Mouse (Mus musculus): Measurements from ENCODE around the gene Kdm7a.

The Kdm7a gene

DNA sequence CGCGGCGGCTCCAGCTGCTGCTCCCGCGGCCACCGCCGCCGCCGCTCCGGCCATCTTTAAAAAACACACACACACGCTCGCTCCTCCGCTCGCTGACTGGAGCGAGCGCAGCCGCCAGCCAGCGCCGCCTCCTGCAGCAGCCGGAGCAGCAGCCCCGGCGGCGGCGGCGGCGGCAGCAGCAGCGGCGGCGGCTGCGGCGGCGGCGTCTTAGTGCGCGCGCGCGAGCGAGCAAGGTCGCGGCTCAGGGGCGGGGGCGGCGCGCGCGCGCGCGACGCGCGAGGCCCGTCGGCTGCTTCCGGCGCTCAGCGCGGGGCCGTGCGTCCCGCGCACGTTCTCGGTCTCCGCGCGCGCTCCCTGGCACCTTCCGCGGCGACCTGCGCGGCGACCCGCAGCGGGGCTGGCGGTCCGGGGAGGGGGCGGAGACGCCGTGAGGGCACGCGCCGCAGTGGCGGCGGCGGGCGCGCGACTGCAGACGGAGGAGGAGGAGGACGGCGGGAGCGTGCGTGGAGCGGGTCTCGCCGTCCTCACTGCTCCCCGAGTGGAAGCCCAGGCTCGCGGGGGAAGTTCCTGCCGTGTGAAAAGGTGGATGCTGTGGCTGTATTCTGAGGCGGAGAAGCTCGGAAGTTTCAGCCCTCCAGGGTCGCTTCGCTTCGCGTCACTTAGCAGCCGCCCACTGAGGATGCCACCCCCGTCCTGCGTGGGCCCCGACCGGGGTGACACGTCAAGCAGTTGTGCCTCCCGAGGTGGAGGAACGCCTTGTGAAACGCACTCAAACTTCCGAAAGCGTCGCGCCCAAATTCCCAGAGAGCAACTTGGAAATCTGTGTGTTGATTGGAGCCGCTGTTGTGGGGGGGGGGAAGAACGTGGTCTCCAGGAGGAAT lies at the start of gene Kdm7a:
Gene Kdm7a, minus strand, starts transcription at position 209 of the 881 bp plus-strand sequence.
- DNase-seq: peak; percentile 83 to 91

DNA sequence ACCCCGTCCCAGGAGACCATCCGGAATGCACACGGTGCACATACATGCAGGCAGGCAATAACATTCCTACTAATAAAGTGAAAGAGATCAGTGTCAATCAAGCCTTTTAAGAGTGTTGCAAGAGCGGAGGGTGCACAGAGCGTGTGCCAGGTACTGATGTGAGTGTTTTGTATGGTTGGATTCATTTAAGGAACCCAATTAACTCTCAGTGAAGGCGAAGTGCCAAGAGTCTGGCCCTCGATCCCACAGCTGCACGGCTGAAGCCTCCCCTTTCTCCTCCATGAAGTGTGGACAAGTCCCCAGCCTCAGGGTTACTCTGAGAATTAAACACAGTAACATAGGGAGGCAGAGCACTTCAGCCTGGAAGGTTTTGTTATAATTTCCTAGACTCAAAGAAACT lies 48.7 kb upstream of the Kdm7a start:
- no peak for DNase-seq

DNA sequence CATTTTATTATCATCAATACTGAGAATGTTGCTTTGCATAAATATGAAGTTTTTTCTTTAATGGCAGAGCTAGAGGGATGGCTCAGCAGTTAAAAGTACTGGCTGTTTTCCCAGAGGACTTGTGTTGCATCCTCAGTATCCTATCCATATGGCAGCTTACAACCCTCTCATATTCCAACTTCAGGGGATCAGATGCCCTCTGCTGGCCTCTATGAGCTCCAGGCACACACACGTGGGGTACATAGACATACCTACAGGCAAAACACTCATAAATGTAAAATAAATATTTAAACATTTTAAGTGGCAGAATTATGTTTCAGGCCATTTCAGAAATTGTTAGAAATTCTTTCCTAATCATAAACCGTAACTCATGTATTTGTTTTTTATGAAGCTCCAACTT lies 43.5 kb upstream of the Kdm7a start:
- no peak for DNase-seq

DNA sequence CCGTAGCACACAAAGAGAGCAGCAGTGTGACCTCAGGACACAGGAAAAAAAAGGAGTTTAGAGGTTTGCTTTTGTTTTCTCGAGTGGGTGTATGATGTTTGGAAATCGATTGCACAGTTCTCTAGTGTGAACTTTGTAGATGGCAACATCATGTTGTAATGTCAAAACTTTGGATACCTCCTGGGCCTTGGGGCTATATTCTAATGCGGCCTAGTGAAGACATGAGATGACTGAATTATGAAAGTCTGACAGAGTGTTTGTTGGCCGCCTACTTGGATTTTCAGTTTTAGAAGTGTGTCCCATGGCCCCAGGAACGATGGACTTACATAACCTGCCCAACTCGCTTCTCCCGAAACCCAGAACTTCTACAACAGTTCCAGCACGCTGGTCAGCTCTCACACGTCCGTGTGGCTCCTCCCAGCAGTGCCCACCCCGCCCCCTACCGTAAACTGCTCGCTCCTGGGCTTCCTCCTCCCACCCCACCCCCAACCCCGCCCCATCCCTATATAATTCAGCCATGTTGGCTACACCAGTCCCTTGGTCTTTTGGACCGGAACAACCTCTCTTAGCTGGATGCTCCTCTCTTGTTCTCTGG lies 42.7 kb upstream of the Kdm7a start:
- DNase-seq: no peak

DNA sequence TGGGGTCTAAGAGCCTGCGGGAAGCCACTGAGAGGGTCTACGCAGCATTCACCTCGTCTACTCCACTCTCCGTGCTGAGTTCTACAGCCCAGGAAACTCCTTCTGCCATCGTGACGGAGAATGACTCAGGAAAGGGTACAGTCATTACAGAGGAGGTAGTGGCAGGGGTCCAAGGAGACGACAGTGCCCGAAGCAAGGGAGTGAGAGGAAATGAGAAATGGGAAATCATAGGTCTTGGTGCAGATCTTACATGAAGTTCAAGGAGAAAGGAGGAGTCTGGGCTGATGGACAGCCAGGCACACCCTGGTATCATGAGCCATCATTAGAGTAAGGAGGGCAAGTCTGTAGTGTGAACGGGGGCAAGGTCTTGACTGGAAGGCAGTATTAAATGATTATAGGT lies 37.5 kb upstream of the Kdm7a start:
- no peak for DNase-seq

DNA sequence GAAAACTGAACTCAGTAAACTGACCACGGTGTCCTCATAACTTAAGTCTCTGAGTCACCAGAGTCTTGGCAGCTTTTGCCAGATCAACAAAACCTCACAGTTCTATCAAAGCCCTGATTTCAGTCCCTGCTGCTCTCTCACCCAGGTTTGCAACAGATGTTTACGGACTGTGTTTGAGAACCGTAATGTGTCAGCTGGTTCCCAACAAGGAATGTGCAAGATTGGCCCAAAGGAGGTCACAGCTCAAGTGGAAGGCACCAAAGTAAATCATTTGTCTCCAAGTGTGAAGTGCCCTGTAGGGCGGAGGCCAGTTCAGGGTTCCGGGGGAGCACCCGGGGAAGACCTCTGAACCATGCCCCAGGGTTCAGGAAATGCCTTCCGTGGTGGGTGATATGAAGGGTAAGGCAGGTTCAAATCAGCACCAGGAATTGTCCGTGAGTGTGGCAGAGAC lies 36.9 kb upstream of the Kdm7a start:
- DNase-seq: no peak

DNA sequence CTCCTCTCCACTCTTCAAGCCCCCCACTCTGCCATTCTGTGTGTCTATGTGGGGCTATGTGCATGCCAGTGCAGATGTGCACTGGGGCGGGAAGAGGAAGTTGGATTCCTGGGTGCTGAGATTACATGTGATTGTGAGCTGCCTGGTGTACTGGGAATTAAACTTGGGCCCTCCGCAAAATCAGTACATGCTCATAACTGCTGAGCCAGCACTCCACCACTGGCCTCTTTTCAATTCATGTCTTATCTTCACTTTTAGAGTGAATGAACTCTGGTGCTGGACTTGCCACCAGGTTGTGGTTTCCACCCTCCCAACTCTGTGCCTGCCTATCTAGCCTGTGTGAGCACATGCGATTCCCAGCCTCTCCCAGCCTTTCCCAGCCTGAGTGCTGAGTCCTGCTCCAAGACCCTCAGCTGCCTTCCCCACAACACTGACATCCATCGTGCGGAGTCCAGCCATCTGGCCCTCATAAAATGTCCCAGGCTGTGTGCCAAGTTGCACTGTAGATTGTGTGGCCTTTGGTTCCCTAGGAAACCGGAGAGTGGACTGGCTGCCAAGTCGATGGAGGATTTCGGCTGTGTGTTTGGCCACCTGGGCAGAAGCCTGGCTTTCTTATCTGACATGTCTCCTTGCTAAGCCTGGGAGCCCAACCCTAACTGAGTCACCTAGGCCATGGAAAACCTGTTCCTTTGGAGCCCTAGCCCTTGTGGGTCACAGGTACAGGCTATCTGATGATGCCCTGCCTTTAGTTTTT lies 36.3 kb upstream of the Kdm7a start:
- peak; percentile 83 to 87 for DNase-seq

DNA sequence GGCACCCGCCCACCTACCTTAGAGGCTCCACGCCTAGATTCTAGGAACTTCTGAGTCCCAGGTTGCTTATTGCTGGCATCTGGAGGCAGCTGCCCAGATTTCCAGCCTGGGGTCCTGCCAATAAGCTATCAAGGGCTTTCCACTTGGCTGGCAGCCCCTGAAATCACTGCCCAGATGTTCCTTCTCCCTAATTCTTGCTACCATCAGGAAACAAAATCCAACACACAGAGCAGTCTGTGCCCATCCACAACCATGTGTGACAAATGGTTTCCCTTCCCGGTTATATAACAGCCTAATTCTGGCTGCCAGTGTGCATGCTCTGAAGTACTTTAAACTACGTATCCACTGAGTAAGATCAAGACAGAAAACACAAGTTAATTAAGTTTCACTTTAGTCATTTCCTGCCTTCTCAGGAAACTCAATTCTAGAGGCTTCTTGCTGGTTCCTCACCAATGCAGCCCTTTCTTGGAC lies 34.9 kb upstream of the Kdm7a start:
- no peak for DNase-seq

DNA sequence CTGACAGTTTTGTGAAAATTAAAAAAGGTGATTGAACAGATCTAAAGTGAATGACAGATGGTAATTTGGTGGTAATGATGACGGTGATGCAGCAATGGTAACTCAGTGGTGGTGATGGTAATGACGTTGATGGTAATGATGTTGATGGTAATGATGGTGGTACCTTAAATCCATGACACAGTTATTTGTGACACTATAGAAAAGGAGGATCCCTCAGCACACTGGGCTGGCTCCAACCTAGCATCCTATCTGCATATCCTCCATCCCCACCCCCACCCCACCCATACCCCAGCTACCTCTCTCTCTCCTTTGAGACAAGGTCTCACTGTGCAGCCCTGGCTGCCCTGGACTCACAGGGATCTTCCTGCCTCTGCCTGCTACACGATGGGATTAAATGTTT lies 34.4 kb upstream of the Kdm7a start:
- DNase-seq: no peak

DNA sequence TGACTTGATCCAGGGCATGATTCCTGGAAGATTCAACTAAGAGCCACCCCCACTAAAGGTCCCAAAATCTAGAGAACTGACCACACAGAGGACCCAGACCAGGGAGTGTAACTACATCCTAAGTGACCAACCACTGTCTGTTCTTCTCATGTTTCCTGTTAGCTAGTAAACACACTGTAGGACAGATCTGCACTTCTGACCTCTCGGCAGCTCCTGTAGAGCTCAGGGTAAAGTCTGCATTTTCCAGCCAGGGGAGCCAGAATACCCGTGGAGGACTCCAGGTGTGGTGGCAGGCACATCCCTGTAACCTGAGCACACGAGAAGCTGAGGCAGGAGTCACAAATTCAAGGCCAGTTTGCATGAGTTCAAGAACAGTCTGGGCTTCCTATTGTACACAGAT lies 31.3 kb upstream of the Kdm7a start:
- no peak for DNase-seq

DNA sequence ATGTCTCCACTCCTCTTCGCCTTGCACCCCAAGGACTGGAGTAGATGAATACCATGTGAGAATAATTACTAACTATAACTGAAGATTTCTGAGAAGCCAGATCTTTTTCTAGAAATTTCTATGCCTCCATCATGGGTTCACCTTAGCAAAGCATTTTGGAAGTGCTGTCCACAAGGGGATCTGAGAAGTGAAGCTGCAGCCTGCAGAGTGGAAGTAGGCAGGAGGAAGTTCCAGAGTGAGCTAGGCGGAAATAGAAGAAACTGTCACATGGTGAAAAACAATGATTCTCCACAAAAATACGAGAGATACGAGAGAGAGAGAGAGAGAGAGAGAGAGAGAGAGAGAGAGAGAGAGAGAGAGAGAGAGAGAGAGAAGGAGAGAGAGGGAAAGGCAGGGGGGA lies 26.0 kb upstream of the Kdm7a start:
- no peak for DNase-seq

DNA sequence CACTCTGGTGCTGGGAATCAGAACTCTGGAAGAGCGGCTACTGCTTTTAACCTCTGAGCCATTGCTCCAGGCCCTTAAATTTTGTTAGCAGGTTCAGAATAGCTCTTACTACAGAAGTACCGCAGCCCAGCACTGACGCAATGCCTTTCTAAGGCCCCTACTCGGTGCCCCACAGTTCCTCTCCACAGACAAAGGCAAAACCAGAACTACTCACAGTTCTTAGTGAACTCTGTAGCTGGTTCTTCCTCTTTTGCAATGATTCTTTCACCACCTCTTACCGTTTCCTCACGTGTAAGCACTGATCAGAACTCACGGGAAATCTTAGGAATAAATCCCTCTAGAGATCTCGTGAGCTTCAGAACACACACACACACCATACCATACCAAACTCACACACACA lies 24.1 kb upstream of the Kdm7a start:
- DNase-seq: no peak

DNA sequence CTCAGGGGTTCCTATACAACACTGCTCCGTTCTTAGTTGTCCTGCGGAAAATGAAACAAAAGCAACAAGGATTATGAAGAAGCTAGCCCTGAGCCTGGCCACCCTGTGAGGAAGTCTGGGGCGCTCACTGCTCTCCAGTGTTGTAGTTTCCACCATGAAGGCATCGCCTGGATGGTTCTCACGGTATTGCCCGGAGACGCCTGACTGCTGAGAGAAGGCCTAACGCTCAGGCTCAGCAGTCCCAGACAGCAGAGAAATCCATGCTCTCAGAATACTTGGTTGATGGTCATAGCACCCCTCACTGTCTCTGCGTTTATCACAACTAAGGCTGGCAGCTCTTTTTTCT lies 20.0 kb upstream of the Kdm7a start:
- no peak for DNase-seq

DNA sequence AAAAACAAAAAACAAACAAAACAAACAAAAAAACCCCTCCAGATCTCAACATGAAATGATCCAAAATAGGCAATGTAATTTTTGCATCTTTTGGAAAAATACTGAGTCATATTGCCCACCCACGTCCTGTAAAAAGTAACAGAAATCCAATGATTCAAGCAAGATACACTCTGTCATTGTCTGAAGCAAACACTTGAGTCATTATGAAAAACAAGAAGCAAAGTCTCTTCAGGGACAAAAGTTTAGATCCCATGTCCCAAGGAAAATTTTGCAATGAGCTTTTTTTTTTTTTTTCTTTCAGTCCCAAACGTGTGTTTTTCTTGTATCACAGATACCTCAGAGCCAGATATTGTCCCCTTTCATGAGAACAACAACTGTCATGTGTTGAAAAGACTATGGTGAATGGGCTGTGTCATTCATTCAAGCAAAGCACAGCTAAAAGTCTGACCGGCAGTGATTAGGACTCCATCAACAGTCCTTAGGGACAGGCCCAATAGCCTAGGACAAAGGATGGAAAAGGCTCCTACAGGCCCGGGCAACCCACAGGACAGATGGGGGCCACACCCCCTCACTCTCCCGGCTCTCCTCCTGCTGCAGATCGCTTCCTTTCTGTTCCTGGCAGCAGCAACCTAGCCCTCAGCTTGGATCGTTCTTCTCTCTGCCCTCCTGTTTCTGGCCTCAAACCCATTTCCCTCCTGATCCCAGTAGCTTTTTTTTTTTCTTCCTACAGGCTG lies 19.5 kb upstream of the Kdm7a start:
- peak; percentile 15 to 26 for DNase-seq

DNA sequence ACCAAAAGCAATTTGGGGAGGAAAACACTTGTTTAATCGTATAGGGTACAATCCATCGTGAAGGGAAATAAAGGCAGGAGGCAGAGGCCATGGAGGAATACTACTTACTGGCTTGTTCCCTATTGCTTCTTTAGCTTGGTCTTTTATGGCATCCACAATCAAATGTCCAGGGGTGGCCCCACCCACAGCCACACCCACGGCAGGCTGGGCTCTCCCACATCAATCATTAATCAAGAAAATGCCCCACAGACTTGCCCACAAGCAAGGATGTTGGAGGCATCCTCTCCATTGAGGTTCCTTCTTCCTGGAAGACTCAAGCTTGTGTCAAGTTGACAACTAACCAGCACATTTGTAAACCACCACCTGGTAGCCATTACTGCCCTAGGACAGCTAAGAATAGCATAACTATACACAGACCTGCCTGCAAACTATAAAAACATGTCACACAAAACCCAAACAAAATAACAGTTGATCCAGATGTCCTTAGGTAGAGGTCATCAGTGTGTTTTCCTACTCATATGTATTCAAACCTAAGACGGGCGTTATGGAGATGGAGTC lies 16.8 kb upstream of the Kdm7a start:
- DNase-seq: no peak

DNA sequence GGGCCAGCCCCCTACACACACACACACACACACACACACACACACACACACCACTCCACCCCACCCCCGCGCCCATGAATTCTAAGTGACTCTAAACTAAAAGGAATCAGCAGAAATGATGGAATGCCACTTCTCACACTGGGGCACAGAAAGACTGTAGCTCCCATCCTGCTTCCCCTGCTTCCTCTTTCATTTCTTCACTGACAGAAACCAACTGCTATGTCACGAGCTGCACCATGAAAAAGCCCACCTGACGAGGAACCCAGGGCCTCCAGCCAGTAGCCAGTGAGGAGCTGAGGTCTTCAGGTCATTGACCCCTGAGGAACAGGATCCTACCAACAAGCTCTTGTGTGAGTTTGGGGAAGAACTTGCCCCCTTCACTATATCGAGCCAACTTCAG lies 15.9 kb upstream of the Kdm7a start:
- DNase-seq: no peak

DNA sequence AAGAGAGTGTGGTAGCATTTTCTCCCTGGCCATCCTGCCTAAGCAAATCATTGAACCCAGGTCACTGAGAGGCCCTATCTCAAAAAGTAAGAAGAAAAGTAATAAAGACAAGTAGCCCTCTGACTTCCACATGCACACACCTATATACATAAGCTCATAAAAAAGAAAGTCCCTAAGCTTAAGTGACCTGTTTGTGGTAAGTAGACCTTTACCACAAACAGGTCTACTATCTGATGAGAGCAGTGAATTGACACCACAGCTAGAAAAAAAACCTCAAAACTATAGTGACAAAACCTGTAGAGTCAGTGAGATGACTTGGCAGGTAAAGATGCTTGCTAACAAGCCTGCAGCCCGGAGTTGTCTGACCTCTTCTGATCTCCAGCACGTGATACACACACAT lies 11.4 kb upstream of the Kdm7a start:
- DNase-seq: no peak

DNA sequence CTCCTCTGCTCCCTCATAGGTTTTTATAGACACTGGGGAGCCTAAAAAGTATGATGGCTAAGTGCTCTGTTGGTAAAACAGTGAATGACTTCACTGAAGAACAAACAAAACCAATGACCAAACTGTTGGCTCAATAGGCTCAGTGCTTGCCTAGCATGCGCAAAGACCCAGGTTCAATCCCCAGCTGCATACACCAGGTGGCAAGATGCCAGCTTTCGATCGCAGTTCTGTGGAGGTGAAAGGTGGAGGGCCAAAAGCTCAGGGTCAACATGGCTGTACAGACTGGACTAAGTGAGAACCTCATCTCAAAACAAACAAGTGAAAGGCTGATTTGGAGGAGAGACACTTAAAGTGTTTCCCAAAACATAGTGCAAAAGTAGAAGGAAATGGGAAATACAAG lies 10.5 kb upstream of the Kdm7a start:
- DNase-seq: no peak

DNA sequence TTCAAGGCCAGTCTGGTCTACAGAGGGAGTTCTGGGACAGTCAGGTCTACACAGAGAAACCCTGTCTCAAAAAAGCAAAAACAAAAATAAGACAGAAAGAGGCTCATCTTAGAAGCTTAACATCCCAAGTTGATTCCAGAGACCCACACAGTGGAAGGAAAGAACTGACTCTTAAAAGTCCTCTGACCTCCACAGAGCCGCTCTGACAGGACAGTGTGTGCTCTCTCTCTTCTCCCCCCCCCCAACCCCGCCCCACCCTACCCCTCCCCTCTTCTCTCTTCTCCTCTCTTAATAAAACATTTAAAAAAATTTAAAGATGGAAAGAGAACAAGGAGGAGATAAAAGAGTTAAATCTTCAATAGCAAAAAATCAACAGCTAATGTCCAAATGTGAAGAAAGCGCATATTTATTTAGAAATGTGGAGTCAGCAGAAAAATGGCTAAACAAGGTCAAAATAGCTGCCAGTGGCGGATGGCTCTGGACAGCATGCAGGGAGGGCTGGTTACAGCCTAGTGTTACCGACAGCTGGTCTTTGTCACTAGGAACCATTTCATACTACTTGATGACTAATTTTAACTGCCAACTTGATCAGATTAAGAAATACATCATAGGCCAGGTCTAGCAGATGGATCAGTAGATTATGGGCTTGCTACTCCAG lies 8.5 kb upstream of the Kdm7a start:
- DNase-seq: no peak

DNA sequence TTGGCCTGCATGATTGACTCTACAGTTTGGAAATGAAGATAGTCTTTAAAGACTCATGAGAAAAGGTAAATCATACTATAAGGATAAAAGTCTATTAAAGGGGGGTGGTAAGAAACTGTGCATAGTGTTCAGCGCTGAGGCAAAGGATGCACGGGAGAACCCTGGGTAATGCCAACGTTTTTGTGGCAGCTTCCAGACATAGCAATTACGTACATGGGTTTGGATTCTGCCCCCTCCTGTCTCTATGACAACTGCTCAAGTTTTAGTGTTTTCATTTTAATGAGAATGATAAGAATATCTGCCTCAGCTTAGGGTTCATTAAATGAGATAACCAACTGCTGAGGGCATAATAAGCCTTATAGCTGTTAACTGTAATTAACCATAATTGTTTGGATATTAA lies 3.1 kb upstream of the Kdm7a start:
- DNase-seq: no peak

DNA sequence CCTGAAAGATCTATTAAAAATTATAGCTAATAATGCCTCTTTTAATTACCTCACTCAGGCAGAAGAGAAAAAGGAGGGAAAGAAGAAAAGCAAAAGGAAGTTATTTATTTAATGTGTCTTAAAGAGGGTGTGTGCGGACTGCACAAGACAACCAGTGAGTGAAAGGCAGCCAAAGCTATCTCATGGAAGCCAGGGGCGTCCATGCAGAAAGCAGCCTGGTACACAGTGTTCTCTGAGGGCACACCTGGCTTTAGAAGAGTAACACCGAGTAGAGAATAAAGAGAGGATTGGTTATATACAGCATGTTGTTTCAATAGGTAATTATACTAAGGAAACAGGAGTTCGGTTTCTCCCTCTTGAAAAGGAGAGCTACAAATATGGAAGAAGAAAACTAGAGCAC lies 1.6 kb upstream of the Kdm7a start:
- DNase-seq: no peak
